Mouse (Mus musculus) left cerebral cortex, adult 8-10 months (tissue): ENCODE results near the gene Lrrc10b. TPM values are rescaled to one million over a fixed set of nuclear protein-coding genes. Genes with fewer than 3 reads are reported as not detected.

Experiments
- total RNA-seq, 4 experiments: library from RNA; stranded (reverse); gene quantifications; 2 replicates each; pipeline ENCODE4 v1.2.4; 2022

The Lrrc10b gene
- total RNA-seq, 4 experiments from 2014 or later, result 49.9 to 67.8 (median 54.8) TPM

Other genes with a start within 250 kb of the Lrrc10b start
- gene Myrf, start 216.7 kb downstream of the Lrrc10b start, total RNA-seq, result 10 to 100 TPM; 28.7 to 33.3 (median 29.0) TPM
- 10 to 100 TPM; 72.6 to 77.7 (median 74.9) TPM for gene Dagla, start 152.6 kb downstream of the Lrrc10b start, total RNA-seq
- gene Syt7, start 68.4 kb downstream of the Lrrc10b start, total RNA-seq, result 100 to 1,000 TPM; 268 to 306 (median 296) TPM
- 1 to 10 TPM; 1.0 to 3.1 (median 1.7) TPM for gene Ppp1r32, start 25.5 kb upstream of the Lrrc10b start, total RNA-seq
- 10 to 100 TPM; 74.4 to 82.2 (median 78.3) TPM for gene Cpsf7, start 67.8 kb upstream of the Lrrc10b start, total RNA-seq
- gene Sdhaf2, start 68.7 kb upstream of the Lrrc10b start, total RNA-seq, result 10 to 100 TPM; 47.1 to 55.9 (median 51.2) TPM
- gene Tmem216, start 98.8 kb upstream of the Lrrc10b start, total RNA-seq, result 10 to 100 TPM; 10.9 to 13.8 (median 12.9) TPM
- 10 to 100 TPM; 12.4 to 13.2 (median 12.8) TPM for gene Cyb561a3, start 119.7 kb upstream of the Lrrc10b start, total RNA-seq
- gene Tmem138, start 119.9 kb upstream of the Lrrc10b start, total RNA-seq, result 10 to 100 TPM; 13.8 to 15.5 (median 14.5) TPM
- gene Ddb1, start 147.9 kb upstream of the Lrrc10b start, total RNA-seq, result 100 to 1,000 TPM; 181 to 219 (median 206) TPM
- 10 to 100 TPM; 17.4 to 19.9 (median 19.3) TPM for gene Tkfc, start 148.2 kb upstream of the Lrrc10b start, total RNA-seq
- under 1 TPM; 0.39 to 0.77 (median 0.47) TPM for gene Vwce, start 176.7 kb upstream of the Lrrc10b start, total RNA-seq
- gene Pga5, start 220.6 kb upstream of the Lrrc10b start, total RNA-seq, result not detected
- 10 to 100 TPM; 17.8 to 23.9 (median 20.9) TPM for gene Vps37c, start 231.3 kb upstream of the Lrrc10b start, total RNA-seq